Mouse (Mus musculus): Measurements from ENCODE around the gene Mfng. TPM values are rescaled to one million over a fixed set of nuclear protein-coding genes. Genes with fewer than 3 reads are reported as not detected.

Mfng gene
- total and polyA plus RNA-seq, 3 experiments, result 35.2 to 63.7 (median 52.5) TPM

- dilution Hi-C loops (cut with MboI; ENCODE audit: extremely low pct_ligation_motif_present, extremely low pct_unique_long_range_greater_than_20kb, low sequenced_read_pairs), result no loop called here
- H3K4me2 ChIP-seq (ENCODE audit: insufficient read depth, low read depth, poor library complexity, severe bottlenecking), result no peak overlapping the region
- no peak for DNase-seq (ENCODE audit: extremely low read depth)
- H3K4me1 ChIP-seq (ENCODE audit: control insufficient read depth in 1 of 2, insufficient read depth in 2 of 2), result peaks cover 7 to 16% of the 10 kb centered on the region in 2 experiments
- no peaks in the 10 kb centered on the region for H3K36me3 ChIP-seq (replicated peaks in 1 of 2; ENCODE audit: control insufficient read depth in 1 of 2, insufficient read depth in 1 of 2, low read length in 1 of 2)
- no peak overlapping the region for H3K4me3 ChIP-seq (replicated peaks in 1 of 3; ENCODE audit: low read depth in 2 of 3, low read length in 2 of 3, poor library complexity in 1 of 3)
- no peaks in the 10 kb centered on the region for H3K9me3 ChIP-seq (replicated peaks; ENCODE audit: low read length)
- in situ Hi-C loops (cut with MboI; ENCODE audit: low pct_ligation_motif_present, low pct_unique_long_range_greater_than_20kb, low sequenced_read_pairs), result no loop called here
- no peak overlapping the region for H3K9ac ChIP-seq (ENCODE audit: insufficient read depth, low read depth)
- no peaks in the 10 kb centered on the region for H3K79me2 ChIP-seq (replicated peaks; ENCODE audit: control insufficient read depth, extremely low read depth, insufficient read depth, poor library complexity, severe bottlenecking)
- H3K27ac ChIP-seq (ENCODE audit: insufficient read depth, low read depth), result no peak overlapping the region
- peaks cover 96% of the 10 kb centered on the region for H3K27me3 ChIP-seq (replicated peaks)
- TF ChIP-seq TCF12 (IDR thresholded peaks at IDR 0.05; ENCODE audit: low read depth, low read length) (no peak), EP300 (IDR thresholded peaks at IDR 0.05; ENCODE audit: low read length) (no peak), PAX5 (IDR thresholded peaks at IDR 0.05; ENCODE audit: low read length) (no peak), HCFC1 (IDR thresholded peaks at IDR 0.05; ENCODE audit: low read depth, low read length) (no peak), POLR2AphosphoS2 (IDR thresholded peaks at IDR 0.05; ENCODE audit: low read depth, low read length) (no peak), TBP (conservative IDR thresholded peaks at IDR 0.05; ENCODE audit: low read depth, low read length) (no peak), CTCF (conservative IDR thresholded peaks at IDR 0.05 in 1 of 2, IDR thresholded peaks at IDR 0.05 in 1 of 2; ENCODE audit: low read depth in 2 of 2, low read length in 2 of 2) (no peak), RAD21 (IDR thresholded peaks at IDR 0.05; ENCODE audit: low read depth, low read length) (no peak), SIN3A (IDR thresholded peaks at IDR 0.05; ENCODE audit: low read length) (no peak), MYC (IDR thresholded peaks at IDR 0.05; ENCODE audit: low read depth, low read length) (no peak), NELFE (IDR thresholded peaks at IDR 0.05; ENCODE audit: low read depth, low read length) (no peak), ETS1 (conservative IDR thresholded peaks at IDR 0.05; ENCODE audit: low read depth, low read length) (no peak), NRF1 (IDR thresholded peaks at IDR 0.05; ENCODE audit: low read depth, low read length) (no peak), IRF4 (IDR thresholded peaks at IDR 0.05; ENCODE audit: low read depth, low read length) (no peak), USF2 (conservative IDR thresholded peaks at IDR 0.05; ENCODE audit: low read depth, low read length) (no peak), ZMIZ1 (IDR thresholded peaks at IDR 0.05; ENCODE audit: low read depth, low read length) (no peak), JUND (conservative IDR thresholded peaks at IDR 0.05; ENCODE audit: low read depth, low read length) (no peak), KAT2A (IDR thresholded peaks at IDR 0.05; ENCODE audit: insufficient replicate concordance, low read length) (no peak), MAFK (IDR thresholded peaks at IDR 0.05; ENCODE audit: insufficient replicate concordance, low read length) (no peak)
Observed at GRCm38 (mm10) chr15:78709767-78710166, 63.5 kb downstream of the Mfng start.

DNA sequence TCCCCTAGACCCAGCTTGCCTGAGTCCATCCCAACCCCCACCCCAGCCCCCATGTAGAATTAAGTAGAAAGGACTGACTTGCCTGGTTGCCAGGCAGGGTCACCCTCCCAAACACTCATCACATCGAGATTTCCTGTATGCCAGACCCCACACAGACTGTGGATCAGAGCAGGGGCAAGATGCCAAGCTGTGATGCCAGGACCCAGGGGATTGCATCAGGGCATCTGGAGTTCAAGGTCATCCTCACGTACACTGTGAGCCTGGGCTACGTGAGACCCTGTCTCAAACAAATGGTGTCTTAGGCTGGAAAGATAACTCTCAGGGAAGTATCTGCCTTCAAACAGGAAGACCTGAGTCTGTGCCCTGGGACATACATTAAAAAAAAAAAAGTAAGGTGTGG is 66.6 kb downstream of the Mfng start:
- Histone ChIP-seq H3K4me2 (ENCODE audit: insufficient read depth, low read depth, poor library complexity, severe bottlenecking) (no peak overlapping the region), H3K27ac (ENCODE audit: insufficient read depth, low read depth) (no peak overlapping the region), H3K4me1 (ENCODE audit: control insufficient read depth in 1 of 2, insufficient read depth in 2 of 2) (no peaks in the 10 kb centered on the region), H3K79me2 (replicated peaks; ENCODE audit: control insufficient read depth, extremely low read depth, insufficient read depth, poor library complexity, severe bottlenecking) (no peaks in the 10 kb centered on the region), H3K36me3 (replicated peaks in 1 of 2; ENCODE audit: control insufficient read depth in 1 of 2, insufficient read depth in 1 of 2, low read length in 1 of 2) (no peaks in the 10 kb centered on the region), H3K9me3 (replicated peaks; ENCODE audit: low read length) (no peaks in the 10 kb centered on the region), H3K9ac (ENCODE audit: insufficient read depth, low read depth) (no peak overlapping the region), H3K4me3 (replicated peaks in 1 of 3; ENCODE audit: low read depth in 2 of 3, low read length in 2 of 3, poor library complexity in 1 of 3) (no peak overlapping the region), H3K27me3 (replicated peaks) (peaks cover 92% of the 10 kb centered on the region)
- no peak for DNase-seq (ENCODE audit: extremely low read depth)
- dilution Hi-C loops (cut with MboI; ENCODE audit: extremely low pct_ligation_motif_present, extremely low pct_unique_long_range_greater_than_20kb, low sequenced_read_pairs) (no loop called here), in situ Hi-C loops (cut with MboI; ENCODE audit: low pct_ligation_motif_present, low pct_unique_long_range_greater_than_20kb, low sequenced_read_pairs) (no loop called here)
- TF ChIP-seq NRF1 (IDR thresholded peaks at IDR 0.05; ENCODE audit: low read depth, low read length), result no peak
- no peak for TF ChIP-seq MXI1 (IDR thresholded peaks at IDR 0.05; ENCODE audit: low read depth, low read length)
- no peak for TF ChIP-seq TCF12 (IDR thresholded peaks at IDR 0.05; ENCODE audit: low read depth, low read length)

Other genes starting within 250 kb of the Mfng start
- gene C1qtnf6, start 242.1 kb downstream of the Mfng start, total RNA-seq (2012; rRNA removed), result 4.1 and 6.3 TPM in 2 replicates
- 5.0 and 5.7 TPM in 2 replicates for gene C1qtnf6, start 242.1 kb downstream of the Mfng start, total RNA-seq (2014; rRNA removed)
- gene C1qtnf6, start 242.1 kb downstream of the Mfng start, polyA plus RNA-seq (2012; ENCODE audit: insufficient read length, low read depth), result 27.7 and 28.1 TPM in 2 replicates
- gene Sstr3, start 228.8 kb downstream of the Mfng start, total RNA-seq (2012; rRNA removed), result not detected in 2 replicates
- not detected in 2 replicates for gene Sstr3, start 228.8 kb downstream of the Mfng start, total RNA-seq (2014; rRNA removed)
- 0.14 and 0.36 TPM in 2 replicates for gene Sstr3, start 228.8 kb downstream of the Mfng start, polyA plus RNA-seq (2012; ENCODE audit: insufficient read length, low read depth)
- 314 and 453 TPM in 2 replicates for gene Rac2, start 200.7 kb downstream of the Mfng start, total RNA-seq (2012; rRNA removed)
- 142 and 160 TPM in 2 replicates for gene Rac2, start 200.7 kb downstream of the Mfng start, total RNA-seq (2014; rRNA removed)
- gene Rac2, start 200.7 kb downstream of the Mfng start, polyA plus RNA-seq (2012; ENCODE audit: insufficient read length, low read depth), result 883 and 942 TPM in 2 replicates
- gene Cyth4, start 176.4 kb downstream of the Mfng start, total RNA-seq (2012; rRNA removed), result 42.2 and 51.9 TPM in 2 replicates
- gene Cyth4, start 176.4 kb downstream of the Mfng start, total RNA-seq (2014; rRNA removed), result 38.6 and 39.2 TPM in 2 replicates
- gene Cyth4, start 176.4 kb downstream of the Mfng start, polyA plus RNA-seq (2012; ENCODE audit: insufficient read length, low read depth), result 75.3 and 80.5 TPM in 2 replicates
- gene Elfn2, start 54.7 kb downstream of the Mfng start, total RNA-seq (2012; rRNA removed), result not detected in 2 replicates
- gene Elfn2, start 54.7 kb downstream of the Mfng start, total RNA-seq (2014; rRNA removed), result not detected in 2 replicates
- gene Elfn2, start 54.7 kb downstream of the Mfng start, polyA plus RNA-seq (2012; ENCODE audit: insufficient read length, low read depth), result 0.06 TPM in 1 of 2 replicates, not detected in the other
- gene Card10, start 29.6 kb upstream of the Mfng start, total RNA-seq (2012; rRNA removed), result 0.08 TPM in 1 of 2 replicates, not detected in the other
- gene Card10, start 29.6 kb upstream of the Mfng start, total RNA-seq (2014; rRNA removed), result not detected in 2 replicates
- gene Card10, start 29.6 kb upstream of the Mfng start, polyA plus RNA-seq (2012; ENCODE audit: insufficient read length, low read depth), result not detected in 2 replicates
- not detected in 2 replicates for gene Cdc42ep1, start 69.1 kb upstream of the Mfng start, total RNA-seq (2012; rRNA removed)
- gene Cdc42ep1, start 69.1 kb upstream of the Mfng start, total RNA-seq (2014; rRNA removed), result not detected in 2 replicates
- gene Cdc42ep1, start 69.1 kb upstream of the Mfng start, polyA plus RNA-seq (2012; ENCODE audit: insufficient read length, low read depth), result not detected in 2 replicates
- not detected in 2 replicates for gene Lgals2, start 82.1 kb upstream of the Mfng start, total RNA-seq (2012; rRNA removed)
- gene Lgals2, start 82.1 kb upstream of the Mfng start, total RNA-seq (2014; rRNA removed), result not detected in 2 replicates
- not detected in 2 replicates for gene Lgals2, start 82.1 kb upstream of the Mfng start, polyA plus RNA-seq (2012; ENCODE audit: insufficient read length, low read depth)
- 13.7 and 14.1 TPM in 2 replicates for gene Gga1, start 103.7 kb upstream of the Mfng start, total RNA-seq (2012; rRNA removed)
- 4.6 and 5.7 TPM in 2 replicates for gene Gga1, start 103.7 kb upstream of the Mfng start, total RNA-seq (2014; rRNA removed)
- 23.5 and 24.5 TPM in 2 replicates for gene Gga1, start 103.7 kb upstream of the Mfng start, polyA plus RNA-seq (2012; ENCODE audit: insufficient read length, low read depth)
- 0.25 and 0.50 TPM in 2 replicates for gene Gm49510, start 126.2 kb upstream of the Mfng start, total RNA-seq (2012; rRNA removed)
- 0.12 and 0.15 TPM in 2 replicates for gene Gm49510, start 126.2 kb upstream of the Mfng start, total RNA-seq (2014; rRNA removed)
- gene Gm49510, start 126.2 kb upstream of the Mfng start, polyA plus RNA-seq (2012; ENCODE audit: insufficient read length, low read depth), result 0.78 TPM in 1 of 2 replicates, not detected in the other
- 20.6 and 23.8 TPM in 2 replicates for gene Sh3bp1, start 126.3 kb upstream of the Mfng start, total RNA-seq (2012; rRNA removed)
- gene Sh3bp1, start 126.3 kb upstream of the Mfng start, total RNA-seq (2014; rRNA removed), result 12.3 and 15.5 TPM in 2 replicates
- gene Sh3bp1, start 126.3 kb upstream of the Mfng start, polyA plus RNA-seq (2012; ENCODE audit: insufficient read length, low read depth), result 48.6 and 69.7 TPM in 2 replicates
- 9.3 and 9.8 TPM in 2 replicates for gene Pdxp, start 140.4 kb upstream of the Mfng start, total RNA-seq (2012; rRNA removed)
- gene Pdxp, start 140.4 kb upstream of the Mfng start, total RNA-seq (2014; rRNA removed), result 2.8 and 3.1 TPM in 2 replicates
- gene Pdxp, start 140.4 kb upstream of the Mfng start, polyA plus RNA-seq (2012; ENCODE audit: insufficient read length, low read depth), result 3.4 and 5.4 TPM in 2 replicates
- 735 and 858 TPM in 2 replicates for gene Lgals1, start 153.2 kb upstream of the Mfng start, total RNA-seq (2012; rRNA removed)
- gene Lgals1, start 153.2 kb upstream of the Mfng start, total RNA-seq (2014; rRNA removed), result 791 and 805 TPM in 2 replicates
- gene Lgals1, start 153.2 kb upstream of the Mfng start, polyA plus RNA-seq (2012; ENCODE audit: insufficient read length, low read depth), result 592 and 637 TPM in 2 replicates
- 33.2 and 40.0 TPM in 2 replicates for gene Nol12, start 161.5 kb upstream of the Mfng start, total RNA-seq (2012; rRNA removed)
- gene Nol12, start 161.5 kb upstream of the Mfng start, total RNA-seq (2014; rRNA removed), result 13.2 and 13.7 TPM in 2 replicates
- 89.5 and 91.1 TPM in 2 replicates for gene Nol12, start 161.5 kb upstream of the Mfng start, polyA plus RNA-seq (2012; ENCODE audit: insufficient read length, low read depth)
- 26.3 and 31.0 TPM in 2 replicates for gene Triobp, start 174.2 kb upstream of the Mfng start, total RNA-seq (2012; rRNA removed)
- gene Triobp, start 174.2 kb upstream of the Mfng start, total RNA-seq (2014; rRNA removed), result 10.9 and 11.5 TPM in 2 replicates
- gene Triobp, start 174.2 kb upstream of the Mfng start, polyA plus RNA-seq (2012; ENCODE audit: insufficient read length, low read depth), result 25.5 and 27.3 TPM in 2 replicates

Data from CH12.LX (cell line).